Mouse (Mus musculus): ENCODE results near the gene Zp1. TPM values are rescaled to one million over a fixed set of nuclear protein-coding genes. Genes with fewer than 3 reads are reported as not detected.

The Zp1 gene
- polyA plus RNA-seq, 1 experiment from 2014 or later: not detected

DNA sequence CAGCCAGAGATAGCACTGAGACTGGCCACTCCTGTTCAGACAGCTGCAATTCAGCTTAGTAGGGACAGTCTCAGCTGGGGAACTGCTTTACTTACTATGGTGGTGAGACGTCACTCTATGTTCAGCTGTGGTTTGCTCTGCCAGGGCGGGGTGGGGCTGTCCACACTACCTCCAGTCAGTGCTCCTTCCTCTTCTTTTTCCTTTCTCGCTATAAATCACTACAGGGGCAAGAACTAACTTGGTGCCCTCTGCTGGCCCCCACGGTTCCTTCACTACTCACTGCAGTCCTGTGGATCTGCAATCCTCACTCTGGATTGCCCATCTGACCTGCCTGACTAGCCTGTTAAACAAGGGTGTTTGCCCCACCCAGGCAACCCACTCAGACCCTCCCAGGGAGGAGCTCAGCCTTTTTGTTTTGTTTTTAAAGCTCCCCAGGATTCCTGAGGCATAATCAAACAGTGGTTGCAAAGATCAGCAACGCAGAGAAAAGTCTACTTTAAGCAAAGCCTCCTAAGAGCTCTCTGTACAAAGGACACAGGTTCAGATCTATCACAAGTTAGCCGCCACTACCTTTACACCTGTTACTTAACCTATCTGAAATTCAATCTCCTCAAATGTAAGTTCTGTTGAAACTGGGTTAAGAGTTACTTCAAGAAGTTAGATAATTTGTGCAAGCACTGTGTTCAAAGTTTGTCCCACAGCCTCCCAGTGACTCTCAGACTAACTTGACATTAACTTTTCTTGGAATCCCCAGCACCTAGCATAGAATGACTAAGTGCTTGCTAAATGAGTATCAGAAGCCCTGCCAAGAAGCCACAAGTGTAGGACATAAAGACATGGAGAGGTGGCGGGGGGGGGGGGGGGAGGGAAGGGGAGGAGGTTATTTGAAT lies 40.1 kb downstream of the Zp1 start:
- H3K9ac ChIP-seq: peak overlapping the region; percentile 64
- H3K36me3 ChIP-seq (ENCODE audit: insufficient read depth): peaks cover 18% of the 10 kb centered on the region
- H3K27me3 ChIP-seq (ENCODE audit: insufficient read depth, low read length): no peaks in the 10 kb centered on the region
- ATAC-seq (ENCODE audit: insufficient read depth) (peak; percentile 18; the same call in 1 of the 2 replicates), DNase-seq (peak; percentile 54)
- H3K4me3 ChIP-seq (ENCODE audit: low read depth, low read length): peak overlapping the region; percentile 65
- H3K4me1 ChIP-seq (ENCODE audit: insufficient read depth): no peaks in the 10 kb centered on the region
- TF ChIP-seq CTCF (IDR thresholded peaks at IDR 0.05; ENCODE audit: low read depth): peak; percentile 46
- H3K27ac ChIP-seq (ENCODE audit: low read depth): peak overlapping the region; percentile 12
- peak overlapping the region; percentile 92 for H3K4me2 ChIP-seq
- 34% methylated on average over 7 of the region's 7 CpGs for WGBS
- peaks cover 8% of the 10 kb centered on the region; the same call in 1 of the 2 replicates for H3K9me3 ChIP-seq (ENCODE audit: low read depth, low read length)

DNA sequence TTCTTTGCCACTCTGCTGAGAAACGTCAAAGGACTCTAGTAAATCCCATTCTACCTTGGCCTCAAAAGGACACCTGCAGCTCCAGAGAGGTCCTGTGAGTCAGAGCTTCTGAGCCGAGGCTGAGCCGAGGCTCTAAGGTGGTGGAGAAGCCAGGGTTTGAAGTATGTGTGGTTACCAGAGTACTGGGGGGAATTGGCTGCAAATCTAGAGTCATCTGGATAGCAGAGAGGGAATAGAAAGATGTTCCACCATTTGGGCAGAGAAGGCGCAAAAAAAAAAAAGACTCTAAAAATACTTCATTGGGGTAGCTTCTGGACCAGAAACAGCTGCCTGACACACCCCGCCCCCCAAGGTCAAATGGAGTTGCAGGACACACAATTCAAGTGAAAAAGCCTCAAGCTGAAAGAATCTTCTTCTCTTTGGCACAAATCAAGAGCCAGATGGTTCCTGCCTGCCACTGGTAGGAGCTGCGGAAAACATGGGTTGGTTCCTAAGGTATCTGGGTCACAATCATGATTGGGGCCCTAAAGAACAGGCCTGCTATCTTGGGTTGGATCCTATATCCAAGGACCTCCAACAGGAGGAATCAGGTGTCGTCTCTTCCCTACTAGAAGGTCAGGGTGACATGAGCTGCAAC lies 42.1 kb downstream of the Zp1 start:
- Histone ChIP-seq H3K27ac (ENCODE audit: low read depth) (no peak overlapping the region), H3K27me3 (ENCODE audit: insufficient read depth, low read length) (no peaks in the 10 kb centered on the region), H3K4me1 (ENCODE audit: insufficient read depth) (no peaks in the 10 kb centered on the region), H3K4me2 (no peak overlapping the region), H3K36me3 (ENCODE audit: insufficient read depth) (peaks cover 29% of the 10 kb centered on the region), H3K9me3 (ENCODE audit: low read depth, low read length) (no peaks in the 10 kb centered on the region), H3K4me3 (ENCODE audit: low read depth, low read length) (no peak overlapping the region), H3K9ac (no peak overlapping the region)
- ATAC-seq (ENCODE audit: insufficient read depth) (no peak), DNase-seq (no peak)
- TF ChIP-seq CTCF (IDR thresholded peaks at IDR 0.05; ENCODE audit: low read depth): no peak
- 88% methylated on average over 7 of the region's 7 CpGs for WGBS

DNA sequence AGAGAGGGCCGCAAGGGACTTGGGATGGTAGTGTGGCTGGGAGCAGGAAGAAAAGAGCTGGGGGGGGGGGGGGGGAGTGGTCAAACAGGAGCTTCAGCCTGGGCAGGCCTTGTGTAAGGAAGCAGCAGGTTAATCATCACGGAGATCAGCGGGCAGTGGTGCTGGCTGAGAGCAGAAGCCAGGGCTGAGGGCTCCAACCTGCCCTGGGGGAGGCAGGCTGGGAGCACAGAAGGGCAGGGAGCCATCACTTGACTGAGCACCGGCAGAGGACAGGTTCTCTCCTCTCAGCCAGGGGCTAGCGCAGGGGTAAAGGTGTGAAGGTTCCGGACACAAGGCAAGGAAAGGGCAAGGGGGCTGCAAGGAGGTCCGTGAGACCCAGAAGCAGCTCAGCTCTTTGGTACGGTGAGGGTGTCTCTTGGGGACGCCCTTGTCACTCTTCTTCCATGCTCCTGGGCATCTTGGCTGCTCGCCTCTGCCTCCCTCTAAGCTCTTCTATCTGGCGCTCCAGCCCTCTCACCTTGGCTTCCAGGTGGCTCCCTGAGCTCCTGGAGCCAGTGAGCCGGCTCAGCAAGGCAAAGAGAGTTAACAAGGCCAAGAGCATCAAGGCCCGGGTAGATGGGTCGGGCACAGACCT lies 49.0 kb downstream of the Zp1 start:
- Histone ChIP-seq H3K4me1 (ENCODE audit: insufficient read depth) (0 out of 2 replicates have a peak, but pooled peaks cover 7% of the 10 kb centered on the region), H3K4me3 (ENCODE audit: low read depth, low read length) (no peak overlapping the region), H3K36me3 (ENCODE audit: insufficient read depth) (peaks cover 43% of the 10 kb centered on the region), H3K9ac (no peak overlapping the region), H3K9me3 (ENCODE audit: low read depth, low read length) (no peaks in the 10 kb centered on the region), H3K27ac (ENCODE audit: low read depth) (no peak overlapping the region), H3K4me2 (no peak overlapping the region), H3K27me3 (ENCODE audit: insufficient read depth, low read length) (no peaks in the 10 kb centered on the region)
- DNase-seq (no peak), ATAC-seq (ENCODE audit: insufficient read depth) (no peak)
- WGBS: 71% methylated on average over 14 of the region's 14 CpGs
- TF ChIP-seq CTCF (IDR thresholded peaks at IDR 0.05; ENCODE audit: low read depth): no peak

DNA sequence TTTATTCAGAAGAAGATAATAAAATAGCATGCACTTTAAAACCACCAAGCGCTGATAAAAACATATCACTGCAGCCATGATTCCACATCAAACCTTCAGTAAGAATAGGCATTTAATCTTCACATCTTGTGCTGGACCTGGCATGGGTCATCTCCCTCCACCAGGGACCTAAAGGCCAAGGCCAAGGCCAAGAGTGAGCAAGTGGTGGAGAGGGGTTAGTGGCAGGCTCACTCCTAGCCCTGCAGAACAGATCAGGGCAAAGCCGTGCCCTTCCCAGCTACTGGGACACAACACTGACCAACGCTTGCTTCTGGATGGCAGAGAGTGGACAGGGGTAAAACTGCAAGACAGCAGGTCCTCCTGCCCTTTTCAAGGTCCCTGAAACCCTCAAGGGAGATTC lies 49.8 kb downstream of the Zp1 start:
- peak overlapping the region; percentile 80; the same call in 1 of the 2 replicates for H3K27ac ChIP-seq (ENCODE audit: low read depth)
- ATAC-seq (ENCODE audit: insufficient read depth) (no peak), DNase-seq (no peak)
- H3K4me1 ChIP-seq (ENCODE audit: insufficient read depth): 0 out of 2 replicates have a peak, but pooled peaks cover 7% of the 10 kb centered on the region
- H3K36me3 ChIP-seq (ENCODE audit: insufficient read depth): peaks cover 49% of the 10 kb centered on the region
- H3K4me2 ChIP-seq: no peak overlapping the region
- no peaks in the 10 kb centered on the region for H3K9me3 ChIP-seq (ENCODE audit: low read depth, low read length)
- no peak overlapping the region for H3K4me3 ChIP-seq (ENCODE audit: low read depth, low read length)
- H3K9ac ChIP-seq: no peak overlapping the region
- no peak for TF ChIP-seq CTCF (IDR thresholded peaks at IDR 0.05; ENCODE audit: low read depth)
- 84% methylated on average over 3 of the region's 3 CpGs for WGBS
- H3K27me3 ChIP-seq (ENCODE audit: insufficient read depth, low read length): no peaks in the 10 kb centered on the region

DNA sequence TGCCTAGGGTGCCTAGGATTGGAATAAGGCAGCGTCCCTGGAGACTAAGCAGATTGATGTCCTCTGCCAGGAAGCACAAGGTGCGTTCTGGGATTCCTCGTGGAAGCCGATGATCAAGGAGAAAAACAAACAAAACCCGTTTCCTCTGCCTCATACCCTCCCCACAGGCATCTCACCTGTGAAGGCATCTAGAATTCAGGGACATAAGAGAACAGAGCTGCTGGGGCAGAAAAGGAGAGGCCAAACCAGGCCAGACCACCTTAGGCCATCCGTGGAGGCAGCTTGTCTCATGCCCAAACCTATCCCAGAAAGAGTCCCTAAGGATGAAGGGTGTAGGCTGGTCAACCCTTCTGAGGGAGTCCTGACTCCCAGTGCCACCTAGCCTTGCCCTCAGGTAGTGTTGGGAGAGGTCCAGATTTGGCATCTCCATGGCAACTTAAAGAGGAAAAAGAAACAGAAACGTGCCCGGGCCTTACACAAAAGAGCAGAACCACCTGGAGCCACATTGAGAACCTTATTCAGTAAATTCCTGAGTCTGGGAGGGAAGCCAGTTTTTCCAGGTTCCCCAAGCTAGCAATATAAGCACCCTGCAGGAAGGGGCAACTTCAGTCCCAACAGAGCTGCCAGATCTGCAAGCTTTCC lies 50.4 kb downstream of the Zp1 start, which contains the start of gene Tmem132a:
Tmem132a (minus strand) TSS at position 55 of the 642 bp plus-strand sequence.
- H3K36me3 ChIP-seq (ENCODE audit: insufficient read depth): peaks cover 56% of the 10 kb centered on the region

DNA sequence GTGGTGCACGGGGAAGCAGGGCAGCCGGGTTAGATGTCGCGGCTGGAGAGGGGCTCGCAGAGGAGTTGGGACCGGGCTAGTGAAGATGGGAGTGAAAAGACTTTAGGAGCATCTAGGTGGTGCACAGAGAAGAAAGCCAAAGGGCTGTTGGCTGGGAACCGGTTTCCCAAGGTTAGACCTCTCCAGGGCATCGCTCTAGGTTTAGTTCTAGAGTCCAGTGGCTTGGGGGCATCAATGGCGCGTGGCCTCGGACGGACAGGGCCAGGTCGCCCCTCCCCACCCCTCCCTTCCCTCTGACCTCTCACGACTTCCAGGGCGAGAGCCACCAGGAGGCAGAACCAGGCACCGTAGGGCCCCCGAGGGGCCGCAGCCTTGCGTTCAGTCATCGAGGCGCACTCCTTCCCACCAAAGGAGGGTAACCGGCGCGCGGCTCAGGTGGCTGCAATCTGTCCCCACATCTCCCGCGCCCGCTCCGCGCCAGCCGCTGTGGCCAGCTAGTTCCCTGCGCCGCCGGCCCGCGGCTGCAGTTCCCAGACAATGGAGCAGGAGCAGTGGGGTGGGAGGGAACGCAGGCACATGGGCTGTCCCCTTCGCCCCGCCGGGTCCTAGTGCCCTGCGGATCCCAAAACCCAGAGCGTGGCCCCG lies 51.1 kb downstream of the Zp1 start:
- Histone ChIP-seq H3K27ac (ENCODE audit: low read depth) (peak overlapping the region; percentile 80), H3K36me3 (ENCODE audit: insufficient read depth) (peaks cover 61% of the 10 kb centered on the region), H3K4me1 (ENCODE audit: insufficient read depth) (0 out of 2 replicates have a peak, but pooled peaks cover 7% of the 10 kb centered on the region), H3K27me3 (ENCODE audit: insufficient read depth, low read length) (no peaks in the 10 kb centered on the region), H3K4me3 (ENCODE audit: low read depth, low read length) (peak overlapping the region; percentile 85), H3K9me3 (ENCODE audit: low read depth, low read length) (no peaks in the 10 kb centered on the region), H3K9ac (peak overlapping the region; percentile 89), H3K4me2 (peak overlapping the region; percentile 83)
- DNase-seq: peak; percentile 91
- under 1% methylated on average over 43 of the region's 43 CpGs for WGBS
- peak; percentile 95 for ATAC-seq (ENCODE audit: insufficient read depth)
- TF ChIP-seq CTCF (IDR thresholded peaks at IDR 0.05; ENCODE audit: low read depth): no peak

More for the DNA sequence above, 50.4 kb downstream of the Zp1 start, which contains the start of gene Tmem132a:
- Histone ChIP-seq H3K4me1 (ENCODE audit: insufficient read depth) (0 out of 2 replicates have a peak, but pooled peaks cover 7% of the 10 kb centered on the region), H3K9me3 (ENCODE audit: low read depth, low read length) (no peaks in the 10 kb centered on the region), H3K4me2 (peak within 1 kb of the TSS; percentile 83), H3K9ac (peak within 1 kb of the TSS; percentile 89), H3K27me3 (ENCODE audit: insufficient read depth, low read length) (no peaks in the 10 kb centered on the region), H3K27ac (ENCODE audit: low read depth) (peak within 1 kb of the TSS; percentile 80), H3K4me3 (ENCODE audit: low read depth, low read length) (peak within 1 kb of the TSS; percentile 85)
- DNase-seq (peak; percentile 74), ATAC-seq (ENCODE audit: insufficient read depth) (peak; percentile 56)
- 3% methylated on average over 8 of the region's 8 CpGs for WGBS
- no peak for TF ChIP-seq CTCF (IDR thresholded peaks at IDR 0.05; ENCODE audit: low read depth)

Data from lung, embryonic 14.5 days (tissue).